Mouse (Mus musculus) thymus, adult 2 months (tissue): ENCODE data around the gene Brat1. TPM values are rescaled to one million over a fixed set of nuclear protein-coding genes. Genes with fewer than 3 reads are reported as not detected.

Experiments used
- DNase-seq: peaks from one replicate; pipeline ENCODE4 v3.0.0; 2021
- H3K27ac ChIP-seq: fragments of 200-500 bp; 2 replicates; pipeline ENCODE4 v1.5.1; 2012; ENCODE audit warnings: low read length, control low read depth; ENCODE audit not compliant: control insufficient read depth, insufficient read depth
- H3K27me3 ChIP-seq: fragments of 200-500 bp; 2 replicates; pipeline ENCODE4 v1.6.1; 2012; ENCODE audit warnings: mild to moderate bottlenecking, low read length, moderate library complexity, mixed read lengths; ENCODE audit not compliant: control insufficient read depth, insufficient read depth
- H3K36me3 ChIP-seq: fragments of 200-500 bp; 2 replicates; pipeline ENCODE4 v1.6.1; 2012; ENCODE audit warnings: mild to moderate bottlenecking, low read length, moderate library complexity; ENCODE audit not compliant: control insufficient read depth, insufficient read depth
- H3K4me1 ChIP-seq: fragments of 200-500 bp; replicated peaks from 2 replicates; pipeline ENCODE4 v1.6.1; 2012; ENCODE audit warnings: low read length; ENCODE audit not compliant: control insufficient read depth, insufficient read depth
- H3K4me3 ChIP-seq: fragments of 200-500 bp; 2 replicates; pipeline ENCODE4 v1.5.1; 2012; ENCODE audit warnings: mild to moderate bottlenecking, low read length, control low read depth, moderate library complexity; ENCODE audit not compliant: control insufficient read depth, insufficient read depth
- CTCF ChIP-seq: fragments of 200-500 bp; IDR thresholded peaks from 2 replicates; pipeline ENCODE4 v1.5.1; 2012; ENCODE audit warnings: mild to moderate bottlenecking, control low read depth, low read length, moderate library complexity, borderline replicate concordance; ENCODE audit not compliant: control insufficient read depth, poor library complexity, insufficient read depth; ENCODE audit errors: extremely low read depth
- POLR2A ChIP-seq: fragments of 200-500 bp; IDR thresholded peaks from 2 replicates; pipeline ENCODE4 v1.6.1; 2012; ENCODE audit warnings: mild to moderate bottlenecking, low read length, control low read depth, moderate library complexity; ENCODE audit not compliant: control insufficient read depth, poor library complexity, insufficient read depth; ENCODE audit errors: extremely low read depth
- WGBS: fragments of 180-500 bp; shearing (Covaris S2); methylation state at CpG from one replicate; pipeline ENCODE4 v1.1.7; 2018; 5-methylcytosine and 5-hydroxymethylcytosine counted together
- polyA plus RNA-seq: library from polyadenylated mRNA; depleted of rRNA; stranded (reverse); fragments of >200 nt; gene quantifications from 2 replicates; pipeline ENCODE4 v1.2.3, GENCODE M21; 2012

Gene Brat1
- polyA plus RNA-seq, 1 experiment, result 65.1 TPM

DNA sequence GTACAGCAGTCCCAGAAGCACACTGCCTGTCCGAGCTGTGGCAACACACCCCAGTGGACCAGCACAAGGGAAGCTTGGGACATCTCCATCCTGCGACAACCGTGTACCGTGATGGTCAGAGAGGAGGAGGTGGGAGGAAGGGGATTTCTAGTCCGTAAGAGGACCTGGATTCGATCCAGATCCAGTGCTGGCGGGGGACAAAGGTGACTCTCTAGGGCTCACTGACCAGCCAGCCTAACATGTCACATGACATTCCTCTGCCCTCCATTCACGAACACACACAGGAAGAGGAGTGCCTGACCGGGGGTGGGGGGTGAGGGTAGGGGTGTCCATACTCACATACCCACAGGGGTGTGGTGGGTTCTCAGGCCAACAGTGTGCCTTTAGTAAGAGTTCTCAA is 5.0 kb upstream of the Brat1 start:
- Histone ChIP-seq H3K36me3 (no peaks in the 10 kb centered on the region), H3K4me3 (no peak overlapping the region), H3K27me3 (no peaks in the 10 kb centered on the region), H3K4me1 (peaks cover 18% of the 10 kb centered on the region), H3K27ac (no peak overlapping the region)
- no peak for DNase-seq
- WGBS, result 92% methylated on average over 9 of the region's 9 CpGs
- no peak for TF ChIP-seq CTCF

DNA sequence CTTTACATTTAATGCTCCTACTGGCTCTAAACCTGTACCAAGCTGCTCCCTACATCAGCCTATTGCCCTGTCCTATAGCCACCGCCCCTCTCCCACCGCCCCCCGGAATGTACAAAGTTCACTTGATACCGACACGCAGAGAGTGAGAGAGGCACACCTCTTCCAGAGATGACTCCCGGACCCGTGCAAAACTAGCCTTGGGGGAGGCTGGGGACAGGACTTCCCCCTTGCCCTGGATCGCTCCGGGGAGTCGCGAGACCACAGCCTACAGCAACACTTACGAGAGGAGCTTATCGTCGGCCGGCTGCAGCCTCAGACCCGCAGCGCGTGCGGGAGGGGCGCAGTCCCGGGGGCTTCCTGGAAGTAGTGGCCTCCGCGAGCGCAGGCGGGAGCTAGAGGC is 3.1 kb upstream of the Brat1 start:
- H3K4me1 ChIP-seq, result peaks cover 28% of the 10 kb centered on the region

DNA sequence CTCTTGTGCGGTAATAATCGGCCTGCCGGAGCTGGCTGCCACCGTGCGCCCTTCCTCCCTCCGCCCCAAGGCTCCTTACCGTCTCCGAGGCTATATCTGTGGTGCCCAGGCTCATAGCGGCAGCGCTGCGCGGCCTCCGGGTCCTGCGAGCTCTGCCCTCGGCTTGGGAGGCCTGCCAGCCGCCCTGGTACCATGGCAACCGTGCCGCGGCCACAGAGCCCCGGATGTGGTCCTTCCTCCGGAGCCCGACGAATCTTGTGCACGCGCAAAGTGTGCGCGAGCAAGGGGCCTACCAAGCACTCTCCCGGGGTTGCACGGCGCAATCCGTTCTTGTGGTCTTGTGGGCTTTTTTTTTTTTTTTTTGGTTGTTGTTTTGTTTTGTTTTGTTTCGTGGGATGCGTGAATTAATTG is 2.7 kb upstream of the Brat1 start, which contains the start of gene Iqce:
Gene Iqce, minus strand, starts transcription at position 276 of the 411 bp plus-strand sequence.
- WGBS, result 0% methylated on average over 33 of the region's 33 CpGs
- peak; percentile 97 for DNase-seq
- Histone ChIP-seq H3K4me1 (peaks cover 28% of the 10 kb centered on the region), H3K4me3 (peak within 1 kb of the TSS; percentile 77), H3K27ac (peak within 1 kb of the TSS; percentile 8; the same call in 1 of the 2 replicates), H3K36me3 (no peaks in the 10 kb centered on the region), H3K27me3 (no peaks in the 10 kb centered on the region)
- 0 out of 2 replicates have a peak, but pooled peaks have one; percentile 53 for TF ChIP-seq POLR2A
- no peak for TF ChIP-seq CTCF

More for the DNA sequence above, 3.1 kb upstream of the Brat1 start:
- no peak for TF ChIP-seq CTCF
- TF ChIP-seq POLR2A, result no peak
- Histone ChIP-seq H3K27ac (no peak overlapping the region), H3K36me3 (no peaks in the 10 kb centered on the region), H3K27me3 (no peaks in the 10 kb centered on the region), H3K4me3 (peak overlapping the region; percentile 77)
- DNase-seq, result no peak
- under 1% methylated on average over 25 of the region's 25 CpGs for WGBS

DNA sequence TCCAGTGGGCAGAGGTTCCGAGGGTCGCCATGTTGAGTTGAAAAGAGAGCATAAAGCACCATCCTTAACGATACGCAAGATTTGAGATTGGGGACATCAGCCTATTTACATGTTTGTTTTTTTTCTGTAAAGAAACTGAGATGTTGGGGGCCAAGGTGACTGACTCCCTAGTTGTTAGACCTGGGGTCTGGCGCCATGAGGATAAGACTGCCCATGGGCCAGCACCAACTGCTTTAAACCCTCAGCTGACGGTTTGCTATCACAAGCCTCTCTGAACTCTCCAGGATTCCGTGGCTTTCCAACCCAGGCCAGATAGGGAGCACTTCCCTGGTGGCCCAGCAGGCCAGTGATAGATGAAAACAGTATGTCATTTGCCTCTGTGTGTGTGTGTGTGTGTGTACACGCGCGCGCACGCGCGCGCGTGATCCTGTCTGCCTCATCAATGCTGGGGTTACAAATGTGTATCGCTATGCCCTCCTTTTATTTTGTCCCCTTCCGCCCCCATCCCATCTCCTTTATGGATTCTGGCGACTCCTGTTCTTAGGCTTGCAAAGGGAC is 2.1 kb upstream of the Brat1 start:
- Histone ChIP-seq H3K4me1 (peaks cover 28% of the 10 kb centered on the region), H3K4me3 (no peak overlapping the region), H3K36me3 (no peaks in the 10 kb centered on the region), H3K27me3 (no peaks in the 10 kb centered on the region), H3K27ac (peak overlapping the region; percentile 8; the same call in 1 of the 2 replicates)
- peak; percentile 13 for DNase-seq
- 88% methylated on average over 19 of the region's 19 CpGs for WGBS
- TF ChIP-seq CTCF (no peak), POLR2A (no peak)

DNA sequence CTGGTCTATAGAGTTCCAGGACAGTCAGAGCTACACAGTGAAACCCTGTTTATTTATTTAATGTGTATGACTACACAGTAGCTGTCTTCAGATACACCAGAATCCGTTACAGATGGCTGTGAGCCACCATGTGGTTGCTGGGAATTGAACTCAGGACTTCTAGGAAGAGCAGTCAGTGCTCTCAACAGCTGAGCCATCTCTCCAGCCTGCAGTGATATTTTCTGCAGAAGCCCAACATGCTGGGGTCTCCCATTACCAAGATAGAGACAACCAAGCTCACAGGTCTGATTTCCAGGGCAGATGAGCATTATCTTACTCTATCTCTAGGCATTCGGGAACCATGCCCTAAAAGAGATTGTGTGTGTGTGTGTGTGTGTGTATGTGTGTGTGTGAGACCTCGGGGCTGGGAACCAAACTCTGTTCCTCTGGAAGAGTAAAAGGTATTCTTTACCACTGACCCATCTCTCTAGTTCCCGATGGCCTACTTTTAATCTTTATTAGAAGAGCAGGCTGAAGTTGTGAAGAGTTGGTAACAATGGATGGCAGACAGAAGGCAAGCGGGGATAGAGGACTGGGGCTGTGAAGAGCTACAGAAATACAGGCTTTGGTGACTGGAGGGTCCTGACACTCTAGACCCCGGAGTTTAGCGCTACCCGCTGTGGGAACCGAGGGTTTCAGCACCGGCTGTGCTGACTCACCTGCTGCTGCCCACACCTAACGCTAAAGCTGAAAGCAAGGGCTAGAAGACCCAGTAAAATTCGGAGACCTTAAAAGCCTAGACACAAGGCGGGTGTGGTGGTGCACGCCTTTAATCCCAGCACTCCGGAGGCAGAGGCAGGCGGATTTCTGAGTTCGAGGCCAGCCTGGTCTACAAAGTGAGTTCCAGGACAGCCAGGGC is 1.1 kb upstream of the Brat1 start:
- TF ChIP-seq POLR2A (no peak), CTCF (no peak)
- Histone ChIP-seq H3K27ac (no peak overlapping the region), H3K4me1 (peaks cover 28% of the 10 kb centered on the region), H3K4me3 (no peak overlapping the region), H3K36me3 (no peaks in the 10 kb centered on the region), H3K27me3 (no peaks in the 10 kb centered on the region)
- peak; percentile 37 for DNase-seq
- WGBS, result 21% methylated on average over 17 of the region's 17 CpGs

DNA sequence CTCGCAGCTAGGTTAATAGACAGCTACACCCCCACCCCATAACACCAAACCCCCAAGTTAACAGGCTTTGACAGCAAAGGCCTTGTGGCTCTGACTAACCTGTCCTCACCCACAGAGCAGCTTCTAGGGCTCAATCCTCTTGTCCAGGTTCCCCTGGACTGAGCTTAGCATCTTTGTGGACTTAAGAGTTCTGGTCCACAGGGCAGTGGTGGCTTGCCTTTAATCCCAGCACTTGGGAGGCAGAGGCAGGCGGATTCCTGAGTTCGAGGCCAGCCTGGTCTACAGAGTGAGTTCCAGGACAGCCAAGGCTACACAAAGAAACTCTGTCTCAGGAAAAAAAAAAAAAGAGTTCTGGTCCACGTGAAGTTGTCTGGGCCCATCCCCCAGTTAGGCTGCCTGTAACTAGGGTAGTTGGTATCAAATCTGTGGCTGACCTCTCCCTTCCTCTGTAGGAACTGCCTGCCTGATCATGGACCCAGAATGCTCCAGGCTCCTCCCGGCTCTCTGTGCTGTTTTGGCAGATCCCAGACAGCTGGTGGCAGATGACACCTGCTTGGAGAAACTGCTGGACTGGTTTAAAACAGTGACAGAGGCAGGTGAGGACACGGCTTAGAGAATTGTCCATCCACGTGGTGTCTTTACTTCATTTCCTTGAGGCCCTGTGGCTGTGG is 825 bp downstream of the Brat1 start:
- H3K4me1 ChIP-seq, result peaks cover 28% of the 10 kb centered on the region
- DNase-seq, result peak; percentile 11

DNA sequence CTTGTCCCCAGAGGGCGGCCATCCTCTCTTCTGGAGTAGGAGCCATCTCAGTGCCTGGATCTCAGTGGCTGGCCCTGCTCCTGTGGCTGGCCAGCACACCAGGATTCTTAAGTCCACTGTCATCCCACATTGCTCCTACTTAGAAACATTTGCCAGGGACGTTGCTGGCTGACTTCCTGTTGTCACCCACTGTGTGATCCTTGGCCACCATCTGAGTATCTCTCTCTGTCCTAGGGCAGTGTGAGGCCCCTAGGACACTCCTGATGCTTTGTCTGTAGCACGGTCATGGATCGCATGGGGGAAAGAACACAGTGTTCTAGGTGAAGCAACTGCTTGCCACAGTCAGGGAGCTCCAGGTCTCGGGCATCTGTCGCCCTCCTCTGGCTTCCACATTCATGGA is 5.5 kb downstream of the Brat1 start:
- Histone ChIP-seq H3K27ac (no peak overlapping the region), H3K4me3 (no peak overlapping the region), H3K36me3 (peaks cover 31% of the 10 kb centered on the region), H3K4me1 (peaks cover 8% of the 10 kb centered on the region), H3K27me3 (no peaks in the 10 kb centered on the region)
- DNase-seq, result no peak
- no peak for TF ChIP-seq POLR2A
- 95% methylated on average over 6 of the region's 6 CpGs for WGBS

More for the DNA sequence above, 825 bp downstream of the Brat1 start:
- WGBS, result 45% methylated on average over 7 of the region's 7 CpGs
- Histone ChIP-seq H3K27ac (peak overlapping the region; percentile 4; the same call in 1 of the 2 replicates), H3K27me3 (no peaks in the 10 kb centered on the region), H3K36me3 (peaks cover 6% of the 10 kb centered on the region; the same call in 1 of the 2 replicates), H3K4me3 (peak overlapping the region; percentile 62)
- TF ChIP-seq POLR2A (no peak), CTCF (no peak)
